Mouse (Mus musculus) bone marrow, adult 2 months (tissue): ENCODE data around the gene 9130230L23Rik.

Experiments
- CTCF ChIP-seq: fragments of 200-500 bp; IDR thresholded peaks from 2 replicates; pipeline ENCODE4 v1.5.1; 2011; ENCODE audit warnings: low read length, control low read depth; ENCODE audit not compliant: control insufficient read depth, insufficient read depth
- POLR2A ChIP-seq: fragments of 200-500 bp; IDR thresholded peaks from 2 replicates; pipeline ENCODE4 v1.6.1; 2011; ENCODE audit warnings: low read depth, mild to moderate bottlenecking, control low read depth, low read length, borderline replicate concordance; ENCODE audit not compliant: control insufficient read depth

DNA sequence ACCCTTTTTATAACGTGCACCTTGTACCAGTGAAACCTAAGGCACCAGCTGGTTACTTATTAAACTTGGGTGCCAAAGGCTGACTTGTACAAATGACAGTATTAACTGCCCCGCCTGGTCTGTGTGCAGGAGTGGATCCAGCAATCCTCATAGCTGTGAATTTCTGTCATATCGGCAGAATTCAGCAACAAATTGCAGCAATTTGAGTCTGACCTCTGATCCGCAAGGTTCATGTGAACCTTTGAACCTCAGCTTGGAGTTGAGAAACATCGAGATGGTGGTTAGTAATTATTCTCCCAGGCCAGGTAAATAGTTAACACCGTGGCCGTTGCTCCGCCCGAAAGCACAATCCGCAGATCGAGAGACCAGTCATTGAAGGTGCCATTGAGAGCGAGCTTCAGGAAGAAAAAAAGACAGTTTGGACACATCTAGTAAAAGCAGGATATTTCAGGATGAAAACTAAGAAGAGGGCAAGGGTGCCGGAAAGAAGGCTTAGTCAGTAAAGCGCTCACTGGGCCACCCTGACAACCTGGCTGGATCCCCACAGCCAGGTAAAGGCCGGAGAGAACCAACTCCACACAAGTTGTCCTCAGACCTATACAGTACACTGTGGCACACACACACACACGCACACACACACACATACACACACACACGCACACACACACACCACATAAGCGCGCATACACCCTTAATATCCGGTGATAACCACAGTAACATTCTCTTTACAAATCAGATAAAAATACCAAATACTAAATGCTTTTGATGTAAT is 48.9 kb upstream of the 9130230L23Rik start:
- no peak for TF ChIP-seq CTCF
- no peak for TF ChIP-seq POLR2A
